Mouse (Mus musculus) ES-E14 (cell line): ENCODE measurements around the gene Cox19.

ENCODE experiments used
- CHD2 ChIP-seq: IDR thresholded peaks from 2 replicates; pipeline ENCODE4 v1.6.1; 2014; ENCODE audit warnings: mild to moderate bottlenecking, low read depth, low read length, inconsistent platforms
- HCFC1 ChIP-seq: IDR thresholded peaks from 2 replicates; pipeline ENCODE4 v1.6.1; 2012; ENCODE audit warnings: low read length, inconsistent platforms, borderline replicate concordance; ENCODE audit not compliant: insufficient read depth
- MAFK ChIP-seq: IDR thresholded peaks from 2 replicates; pipeline ENCODE4 v1.6.1; 2014; ENCODE audit warnings: mild to moderate bottlenecking, low read depth, low read length, inconsistent platforms; ENCODE audit not compliant: insufficient read depth
- ZC3H11A ChIP-seq: IDR thresholded peaks from 2 replicates; pipeline ENCODE4 v1.6.1; 2012; ENCODE audit warnings: low read depth, mild to moderate bottlenecking, inconsistent platforms, low read length, borderline replicate concordance
- ZNF384 ChIP-seq: IDR thresholded peaks from 2 replicates; pipeline ENCODE4 v1.6.1; 2012; ENCODE audit warnings: low read depth, low read length, inconsistent platforms

GRCm38 (mm10) chr5:139331742-139332141 is 19.5 kb downstream of the Cox19 start:
- TF ChIP-seq MAFK (no peak), ZC3H11A (no peak), CHD2 (no peak), HCFC1 (no peak), ZNF384 (no peak)
